Mouse (Mus musculus): ENCODE measurements around the gene Ooep.

DNA sequence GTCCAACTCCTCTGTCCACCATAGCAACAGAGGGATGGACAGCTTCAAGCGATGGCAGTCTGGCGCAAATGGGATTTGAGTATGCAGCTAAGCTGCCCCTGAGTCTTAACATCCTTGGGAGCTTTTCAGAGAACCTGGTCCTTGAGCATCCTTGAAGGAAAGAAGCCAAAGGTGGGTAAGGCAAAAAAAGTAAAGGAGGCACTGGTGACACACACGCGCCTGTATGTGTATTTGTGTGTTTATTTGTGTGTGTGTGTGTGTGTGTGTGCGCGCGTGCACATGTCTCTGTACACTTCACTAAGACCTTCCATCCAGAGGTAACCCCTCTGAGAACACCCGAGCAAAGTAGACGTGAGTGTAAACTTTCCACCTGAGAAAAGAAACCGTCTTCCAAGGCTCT is 15.2 kb upstream of the Ooep start:
- TF ChIP-seq CTCF (IDR thresholded peaks at IDR 0.05; ENCODE audit: control insufficient read depth, insufficient read depth, insufficient read length) (no peak), CEBPB (IDR thresholded peaks at IDR 0.05; ENCODE audit: low read depth) (no peak), MAX (IDR thresholded peaks at IDR 0.05) (no peak), USF1 (IDR thresholded peaks at IDR 0.05; ENCODE audit: low read depth) (no peak), MYOG (IDR thresholded peaks at IDR 0.05; ENCODE audit: control insufficient read depth, extremely low read depth, insufficient read length) (no peak), MYOD1 (IDR thresholded peaks at IDR 0.05; ENCODE audit: control insufficient read depth, insufficient read length, low read depth) (no peak), FOSL1 (IDR thresholded peaks at IDR 0.05; ENCODE audit: insufficient read depth, low read length, poor library complexity, severe bottlenecking) (no peak)

Data from C2C12 (cell line).